Mouse (Mus musculus) gastrocnemius, adult 2 months (tissue): ENCODE results near the gene Tm9sf3. TPM values are rescaled to one million over a fixed set of nuclear protein-coding genes. Genes with fewer than 3 reads are reported as not detected.

ENCODE experiments used
- DNase-seq: peaks from one replicate; pipeline ENCODE4 v3.0.0; 2022
- H3K27ac ChIP-seq: fragments of 200-600 bp; 2 replicates; pipeline ENCODE4 v1.8.1; 2022; ENCODE audit warnings: mild to moderate bottlenecking
- H3K4me3 ChIP-seq: fragments of 200-600 bp; 2 replicates; pipeline ENCODE4 v1.8.1; 2022; ENCODE audit warnings: mild to moderate bottlenecking, moderate library complexity
- CTCF ChIP-seq: fragments of 200-600 bp; IDR thresholded peaks from 2 replicates; pipeline ENCODE4 v1.8.1; 2022; ENCODE audit warnings: antibody characterized with exemption, mild to moderate bottlenecking, moderate library complexity
- intact Hi-C: fragments of 180-260 bp; cut with DNase I; formaldehyde crosslinking; loops from one replicate; pipeline ENCODE4 v1.15.1; 2025
- total RNA-seq, 2 experiments: library from RNA; stranded (reverse); gene quantifications; 2 replicates each; pipeline ENCODE4 v1.2.3; 2021

Gene Tm9sf3
- total RNA-seq, 2 experiments from 2014 or later: 63.3 to 68.4 TPM

DNA sequence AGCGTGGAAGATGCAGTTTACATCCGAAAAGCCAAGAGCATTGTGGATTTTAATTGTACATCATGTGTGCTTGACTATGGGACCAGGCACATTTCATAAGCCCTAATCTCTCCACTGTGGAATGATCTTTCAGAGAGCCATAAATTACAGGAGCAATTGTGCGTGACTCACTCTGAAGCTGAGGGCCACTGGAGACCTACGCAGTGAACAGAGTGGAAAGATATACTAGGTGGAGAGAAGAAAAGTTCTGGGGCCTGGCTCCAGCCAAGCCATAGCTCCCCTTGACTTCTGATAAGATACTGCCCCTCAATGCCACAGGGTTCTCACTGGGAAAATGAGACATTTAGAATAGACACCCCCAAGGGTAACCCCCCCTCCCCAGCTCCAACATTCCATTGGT lies 70.8 kb downstream of the Tm9sf3 start:
- no peak overlapping the region for H3K4me3 ChIP-seq
- intact Hi-C loops: no loop called here
- TF ChIP-seq CTCF: no peak
- DNase-seq: no peak
- H3K27ac ChIP-seq: no peak overlapping the region

DNA sequence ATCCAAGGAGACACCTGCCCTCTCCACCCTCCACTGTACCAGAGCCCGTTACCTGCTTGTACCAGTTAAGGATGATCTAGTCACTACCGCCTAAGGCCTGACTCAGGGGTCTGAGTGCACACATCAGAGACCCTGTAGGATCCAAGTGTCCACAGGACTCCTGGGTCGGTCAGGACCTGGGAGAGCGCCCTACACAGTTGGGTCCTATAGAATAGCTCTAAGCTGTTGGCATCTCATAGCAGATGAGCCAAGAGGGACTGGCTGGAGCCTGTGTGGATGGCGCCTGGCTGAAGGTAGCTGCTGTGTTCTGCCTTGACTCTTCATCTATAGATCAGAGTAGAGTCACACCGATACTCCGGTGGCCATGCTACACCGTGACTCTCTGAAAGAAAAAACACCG lies 72.1 kb downstream of the Tm9sf3 start:
- no peak for DNase-seq
- H3K27ac ChIP-seq: no peak overlapping the region
- intact Hi-C loops: no loop called here
- no peak overlapping the region for H3K4me3 ChIP-seq
- no peak for TF ChIP-seq CTCF

DNA sequence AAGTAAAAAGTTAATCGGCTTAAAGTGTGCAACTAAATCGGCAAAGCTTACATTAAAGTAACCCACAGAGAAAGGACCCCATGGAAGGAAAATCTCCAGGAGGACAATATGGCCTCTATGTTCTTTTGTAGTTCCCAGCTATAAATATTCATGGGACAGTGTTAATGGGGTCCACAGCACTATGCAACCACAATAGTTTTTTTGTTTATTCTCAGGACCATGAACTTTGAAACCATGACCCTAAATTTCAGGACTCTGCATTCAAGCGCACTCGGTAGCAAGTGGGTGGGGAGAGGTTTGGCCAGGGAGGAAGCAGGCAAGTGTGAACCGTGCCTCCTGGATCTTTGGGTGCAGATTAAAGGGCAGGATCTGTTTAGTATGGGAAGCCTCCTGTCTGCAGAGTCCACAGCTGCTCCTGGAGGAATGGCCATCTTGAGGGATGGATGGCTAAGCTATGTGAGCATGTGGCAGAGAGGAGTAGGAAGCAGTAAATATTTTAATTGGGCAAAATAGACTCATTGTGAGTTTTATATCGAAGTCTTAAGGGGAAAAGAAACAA lies 72.8 kb downstream of the Tm9sf3 start:
- TF ChIP-seq CTCF: no peak
- intact Hi-C loops: no loop called here
- Histone ChIP-seq H3K27ac (no peak overlapping the region), H3K4me3 (no peak overlapping the region)
- DNase-seq: no peak

DNA sequence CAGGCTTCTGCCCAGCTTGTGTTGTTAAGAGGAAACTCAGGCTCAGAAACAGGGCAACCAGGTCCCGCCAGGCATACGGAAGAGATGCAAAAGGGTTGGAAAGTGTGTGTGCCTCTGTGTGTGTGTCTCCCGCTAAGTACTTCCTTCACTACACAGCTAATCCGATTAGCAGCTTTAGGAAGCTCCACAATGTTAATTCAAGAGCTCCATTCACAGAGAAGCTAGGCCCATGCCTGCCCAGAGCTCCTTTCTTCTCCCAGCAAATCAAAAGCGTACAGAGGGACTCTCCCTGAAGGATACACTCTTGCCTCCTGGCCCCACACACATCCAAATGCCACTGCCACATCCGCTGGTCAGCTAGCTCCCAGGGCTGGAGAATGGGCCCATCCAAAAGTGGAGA lies 86.5 kb downstream of the Tm9sf3 start:
- intact Hi-C loops: no loop called here
- H3K4me3 ChIP-seq: no peak overlapping the region
- no peak for TF ChIP-seq CTCF
- no peak for DNase-seq
- no peak overlapping the region for H3K27ac ChIP-seq

DNA sequence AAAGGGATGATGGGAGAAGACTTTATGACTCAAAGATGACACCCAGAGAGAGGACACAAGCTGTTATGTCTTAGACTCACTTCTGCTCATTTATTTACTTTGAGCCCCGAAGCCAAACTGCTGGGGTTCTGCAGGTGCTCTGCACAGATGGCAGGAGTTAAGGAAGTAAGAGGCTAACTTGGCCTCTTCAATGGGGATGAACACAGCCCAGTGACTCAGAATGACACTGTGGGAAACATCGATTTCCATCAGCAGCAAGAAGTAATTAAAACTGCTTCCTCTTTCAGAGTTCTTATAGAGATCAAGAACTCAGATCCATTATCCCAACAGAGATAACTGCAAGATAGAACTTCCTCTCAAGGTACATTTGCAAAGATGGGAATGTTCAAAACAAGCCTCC lies 86.9 kb downstream of the Tm9sf3 start:
- intact Hi-C loops: no loop called here
- no peak for DNase-seq
- TF ChIP-seq CTCF: no peak
- Histone ChIP-seq H3K4me3 (no peak overlapping the region), H3K27ac (no peak overlapping the region)

DNA sequence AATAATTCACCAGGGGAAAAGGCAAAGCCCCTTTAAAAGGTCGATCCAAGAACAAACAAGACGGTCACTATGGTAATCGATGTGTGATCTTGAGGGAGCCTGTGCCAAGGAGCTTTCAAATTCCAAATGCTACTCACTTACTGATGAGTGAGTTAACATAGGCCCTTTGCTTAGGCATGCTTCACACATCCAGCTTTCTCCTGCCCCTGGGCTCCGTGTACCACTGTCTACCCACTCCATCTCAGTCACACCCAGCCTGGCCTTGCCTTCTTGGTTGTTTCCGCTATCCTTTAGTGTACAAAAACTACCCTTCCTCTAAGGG lies 97.9 kb downstream of the Tm9sf3 start:
- intact Hi-C loops: no loop called here
- TF ChIP-seq CTCF: no peak
- H3K4me3 ChIP-seq: no peak overlapping the region
- H3K27ac ChIP-seq: no peak overlapping the region
- DNase-seq: no peak

DNA sequence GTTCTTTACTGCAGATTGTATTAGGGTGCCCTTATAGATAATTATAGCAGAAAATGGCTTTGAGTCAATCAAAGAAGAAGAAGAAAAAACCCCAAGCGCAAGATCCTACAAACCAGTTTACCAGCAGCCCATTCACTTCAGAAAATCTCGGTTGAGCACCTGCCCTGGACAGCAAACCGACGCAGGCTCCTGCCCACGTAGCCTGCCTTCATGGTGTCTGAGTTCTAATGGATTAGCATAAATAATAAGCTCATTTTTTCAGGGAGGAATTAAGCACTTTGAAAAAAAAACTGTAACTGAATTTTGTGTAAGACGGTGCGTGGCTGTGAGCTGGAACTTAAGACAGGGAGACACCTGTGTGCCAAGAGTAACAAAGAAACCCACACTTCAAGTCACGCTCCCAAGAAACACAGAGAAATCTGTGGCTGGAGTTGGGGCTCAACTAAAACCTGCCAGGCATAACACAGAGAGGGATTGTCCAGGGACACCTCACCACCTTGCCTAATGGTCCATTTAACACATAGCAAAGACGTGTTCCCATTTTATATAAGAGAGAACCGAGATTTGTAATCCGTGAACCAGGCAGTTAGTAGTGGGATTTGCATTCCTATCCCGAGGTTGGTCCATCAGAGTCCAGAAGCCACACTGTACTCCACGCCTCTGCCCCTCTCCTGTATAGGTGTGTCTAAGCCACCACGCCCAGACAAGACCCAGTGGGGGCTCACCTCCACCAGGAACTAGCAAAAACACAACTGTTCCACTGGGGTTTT lies 98.5 kb downstream of the Tm9sf3 start:
- TF ChIP-seq CTCF: no peak
- Histone ChIP-seq H3K27ac (no peak overlapping the region), H3K4me3 (no peak overlapping the region)
- intact Hi-C loops: no loop called here
- no peak for DNase-seq

DNA sequence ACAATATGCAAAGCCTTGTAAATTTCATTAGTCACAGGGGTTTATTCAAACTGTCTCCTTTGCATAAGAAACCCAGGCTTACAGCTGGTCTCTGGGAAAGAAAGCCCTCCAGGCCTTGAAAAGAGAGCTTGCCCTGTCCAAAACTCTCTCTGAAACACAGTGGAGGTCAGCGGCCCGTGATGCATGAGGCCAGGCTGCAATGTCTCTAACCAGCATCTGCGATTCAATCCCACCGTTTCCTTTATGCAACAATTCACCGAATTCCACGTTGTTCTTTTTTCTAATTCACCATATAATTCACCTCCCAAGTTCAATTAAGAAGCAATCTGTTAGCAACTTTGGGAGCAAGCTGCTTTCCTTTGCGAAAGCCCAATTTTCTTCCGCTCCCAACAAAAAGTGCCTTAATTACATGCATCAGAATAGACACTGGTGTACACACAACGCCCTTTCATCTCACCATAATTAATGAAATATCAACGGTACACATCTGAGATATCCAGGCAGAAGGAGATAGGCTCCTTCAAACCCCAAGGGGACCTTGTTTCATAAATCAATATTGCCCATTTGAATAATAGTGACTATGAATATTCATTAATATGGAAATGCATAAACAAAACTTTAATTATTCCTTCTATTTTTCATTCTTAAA lies 99.2 kb downstream of the Tm9sf3 start:
- TF ChIP-seq CTCF: no peak
- Histone ChIP-seq H3K27ac (no peak overlapping the region), H3K4me3 (no peak overlapping the region)
- intact Hi-C loops: no loop called here
- DNase-seq: no peak

Other genes starting within 250 kb of the Tm9sf3 start
- not detected for gene Dntt, start 234.7 kb downstream of the Tm9sf3 start, total RNA-seq
- gene Opalin, start 186.9 kb downstream of the Tm9sf3 start, total RNA-seq: not detected
- under 1 TPM; 0.10 to 0.11 TPM for gene Tll2, start 57.2 kb downstream of the Tm9sf3 start, total RNA-seq
- under 1 TPM; 0.25 to 0.43 TPM for gene Pik3ap1, start 121.1 kb upstream of the Tm9sf3 start, total RNA-seq
- gene Lcor, start 218.6 kb upstream of the Tm9sf3 start, total RNA-seq: 10 to 100 TPM; 13.0 to 18.9 TPM